Mouse (Mus musculus): ENCODE measurements at regions not wholly inside any gene's neighbourhood (a gene's known extent, or its start where the extent isn't known, plus 50 kb on each side); places are given as distances from the start of the nearest gene placed in this dataset.
A peak's percentile ranks its signal among the peaks of the same experiment; 100 is the strongest.

DNA sequence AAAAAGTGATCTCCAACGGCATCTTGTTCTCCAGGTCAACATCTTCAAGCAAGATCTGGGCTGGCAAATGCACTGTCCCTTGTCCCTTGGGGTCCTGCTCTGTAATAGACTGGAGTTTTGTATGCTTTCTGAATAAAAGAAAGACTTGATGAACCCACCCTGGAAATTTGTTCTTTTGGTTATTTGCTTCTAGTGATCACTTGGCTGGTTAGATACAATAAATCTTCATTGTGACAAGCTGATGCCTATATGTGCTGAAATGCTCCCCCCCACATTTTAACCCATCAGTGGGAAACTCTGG is 65.0 kb downstream of the Dmac1 start:
- no peak for DNase-seq (ENCODE audit: low spot score in 2 of 2)

DNA sequence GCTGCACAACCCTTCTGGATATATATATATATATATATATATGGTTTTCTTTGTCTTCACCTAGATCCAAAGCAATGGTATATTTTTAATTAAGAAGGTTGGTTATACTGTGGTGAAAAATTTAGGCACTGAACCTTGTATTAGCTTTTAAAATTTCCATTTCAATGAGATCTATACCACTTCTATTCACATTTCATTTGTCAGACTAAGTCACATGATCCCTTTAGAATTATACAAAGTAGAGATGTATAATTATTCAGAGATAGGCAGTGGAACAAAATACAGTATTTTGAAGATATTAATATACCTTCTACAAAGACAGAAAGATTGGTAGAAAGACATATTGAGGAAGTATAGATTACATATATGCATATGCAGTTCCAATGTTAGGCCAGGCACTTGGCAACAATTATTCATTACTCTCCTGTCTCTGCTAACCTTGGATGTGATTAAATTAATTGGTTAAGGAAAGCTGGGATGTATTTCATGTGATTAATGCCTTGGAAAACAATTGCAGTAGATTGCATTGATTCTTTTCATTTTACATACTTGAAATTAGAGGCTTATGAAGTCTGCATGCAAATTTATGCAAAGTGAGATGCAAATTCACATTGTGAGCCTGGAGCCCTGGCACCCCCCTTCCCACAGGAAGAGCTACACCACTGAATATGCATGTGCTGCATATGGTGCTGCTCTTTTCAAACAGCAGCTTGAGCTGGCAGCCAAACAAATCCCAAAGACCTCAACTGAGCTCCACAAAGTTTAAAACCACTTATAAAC is 65.5 kb downstream of the Dmac1 start:
- DNase-seq (ENCODE audit: low spot score in 2 of 2) = peak; percentile 38
